Mouse (Mus musculus): Measurements from ENCODE around the gene Ep400. TPM values are rescaled to one million over a fixed set of nuclear protein-coding genes. Genes with fewer than 3 reads are reported as not detected.
A peak's percentile ranks its signal among the peaks of the same experiment; 100 is the strongest.

Gene Ep400
- polyA plus RNA-seq, 1 experiment from 2014 or later: 49.4 TPM

- ChIA-PET CTCF (interaction anchor here (1.1 to 1.7 kb wide), 2 partner anchors 13 to 31 kb away, joined by 3 to 6 read pairs; no protein-coding TSS in a partner anchor), POLR2A (interaction anchor here (1.4 kb wide), 1 partner anchor 12 kb away, joined by 4 read pairs; no protein-coding TSS in a partner anchor)
- no peaks in the 10 kb centered on the region for H3K27me3 ChIP-seq
- no peak for TF ChIP-seq CTCF (IDR thresholded peaks at IDR 0.05)
- ATAC-seq: no peak
- in situ Hi-C loops (cut with MboI; ENCODE audit: low pct_unique_long_range_greater_than_20kb): no loop called here
- DNase-seq (ENCODE audit: low read depth, low spot score): no peak
Measured at GRCm38 (mm10) chr5:110802186-110802585, 31.7 kb upstream of the Ep400 start.

- no peak for DNase-seq (ENCODE audit: low read depth, low spot score)
- H3K27me3 ChIP-seq: no peaks in the 10 kb centered on the region
- no peak for ATAC-seq
- no peak for TF ChIP-seq CTCF (IDR thresholded peaks at IDR 0.05)
- POLR2A ChIA-PET: no interaction called here
- CTCF ChIA-PET: interaction anchor here (0.7 to 1.7 kb wide), 3 partner anchors 12 to 457 kb away, joined by 3 read pairs; no protein-coding TSS in a partner anchor
- in situ Hi-C loops (cut with MboI; ENCODE audit: low pct_unique_long_range_greater_than_20kb): no loop called here
Measured at GRCm38 (mm10) chr5:110801036-110801624, 30.6 kb upstream of the Ep400 start.

- in situ Hi-C loops (cut with MboI; ENCODE audit: low pct_unique_long_range_greater_than_20kb): no loop called here
- ChIA-PET POLR2A (no interaction called here), CTCF (no interaction called here)
- DNase-seq (ENCODE audit: low read depth, low spot score) (no peak), ATAC-seq (no peak)
- no peaks in the 10 kb centered on the region for H3K27me3 ChIP-seq
- TF ChIP-seq CTCF (IDR thresholded peaks at IDR 0.05): no peak
Measured at GRCm38 (mm10) chr5:110797696-110798095, 27.2 kb upstream of the Ep400 start.

DNA sequence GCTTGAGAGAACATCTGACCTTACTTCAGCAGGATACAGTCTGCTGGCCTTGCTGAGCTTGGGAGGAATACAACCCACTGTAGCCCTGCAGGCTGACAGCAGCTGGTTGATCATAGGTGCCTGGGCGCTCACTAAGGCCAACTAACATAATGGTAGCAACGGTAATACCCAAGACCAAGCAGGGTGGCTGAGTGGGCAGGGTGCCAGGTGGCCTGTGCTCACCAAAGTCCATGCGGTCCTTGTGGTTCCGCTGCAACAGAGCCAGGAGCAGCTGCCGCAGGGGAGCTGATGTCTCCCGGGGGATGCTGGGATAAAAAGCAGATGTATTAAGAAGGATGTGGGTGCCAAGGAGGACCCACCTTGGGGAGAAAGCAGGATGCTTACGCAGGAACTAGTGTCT lies 23.8 kb upstream of the Ep400 start:
- CTCF ChIA-PET: interaction anchor here (1.6 kb wide), 1 partner anchor 476 kb away, joined by 4 read pairs; no protein-coding TSS in a partner anchor
- POLR2A ChIA-PET: no interaction called here
- in situ Hi-C loops (cut with MboI; ENCODE audit: low pct_unique_long_range_greater_than_20kb): loop anchor here (5.0 kb wide), 1 partner anchor 473 kb away; no protein-coding TSS in a partner anchor
- TF ChIP-seq CTCF (IDR thresholded peaks at IDR 0.05): no peak
- no peaks in the 10 kb centered on the region for H3K27me3 ChIP-seq
- no peak for ATAC-seq
- DNase-seq (ENCODE audit: low read depth, low spot score): no peak

DNA sequence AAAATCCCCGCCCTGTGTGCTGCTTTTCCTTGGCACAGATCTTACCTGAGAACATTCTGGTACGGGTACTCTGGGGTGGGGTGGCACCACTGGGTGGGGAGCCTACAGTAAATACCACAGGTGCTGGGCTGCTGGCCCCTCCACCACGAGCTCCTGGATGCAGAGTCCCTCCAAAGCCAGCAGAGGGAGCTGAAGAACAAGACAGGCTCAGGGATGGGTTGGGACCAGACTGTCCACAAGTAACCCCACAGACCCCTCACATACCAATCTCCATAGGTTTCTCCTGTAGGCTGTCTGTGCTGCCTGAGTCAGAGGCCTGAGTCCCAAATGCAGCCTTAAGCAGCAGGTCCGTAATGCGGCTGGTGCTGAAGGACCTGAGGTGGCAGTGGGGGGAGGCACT lies 18.2 kb upstream of the Ep400 start:
- CTCF ChIA-PET: interaction anchor here (1.1 to 2.1 kb wide), 5 partner anchors 12 to 481 kb away, joined by 3 to 6 read pairs (median 4); no protein-coding TSS in a partner anchor
- H3K27me3 ChIP-seq: no peaks in the 10 kb centered on the region
- ATAC-seq (peak; percentile 31), DNase-seq (ENCODE audit: low read depth, low spot score) (no peak)
- in situ Hi-C loops (cut with MboI; ENCODE audit: low pct_unique_long_range_greater_than_20kb): no loop called here
- POLR2A ChIA-PET: interaction anchor here (0.7 kb wide), 1 partner anchor 16 kb away, joined by 3 read pairs; no protein-coding TSS in a partner anchor
- TF ChIP-seq CTCF (IDR thresholded peaks at IDR 0.05): no peak

DNA sequence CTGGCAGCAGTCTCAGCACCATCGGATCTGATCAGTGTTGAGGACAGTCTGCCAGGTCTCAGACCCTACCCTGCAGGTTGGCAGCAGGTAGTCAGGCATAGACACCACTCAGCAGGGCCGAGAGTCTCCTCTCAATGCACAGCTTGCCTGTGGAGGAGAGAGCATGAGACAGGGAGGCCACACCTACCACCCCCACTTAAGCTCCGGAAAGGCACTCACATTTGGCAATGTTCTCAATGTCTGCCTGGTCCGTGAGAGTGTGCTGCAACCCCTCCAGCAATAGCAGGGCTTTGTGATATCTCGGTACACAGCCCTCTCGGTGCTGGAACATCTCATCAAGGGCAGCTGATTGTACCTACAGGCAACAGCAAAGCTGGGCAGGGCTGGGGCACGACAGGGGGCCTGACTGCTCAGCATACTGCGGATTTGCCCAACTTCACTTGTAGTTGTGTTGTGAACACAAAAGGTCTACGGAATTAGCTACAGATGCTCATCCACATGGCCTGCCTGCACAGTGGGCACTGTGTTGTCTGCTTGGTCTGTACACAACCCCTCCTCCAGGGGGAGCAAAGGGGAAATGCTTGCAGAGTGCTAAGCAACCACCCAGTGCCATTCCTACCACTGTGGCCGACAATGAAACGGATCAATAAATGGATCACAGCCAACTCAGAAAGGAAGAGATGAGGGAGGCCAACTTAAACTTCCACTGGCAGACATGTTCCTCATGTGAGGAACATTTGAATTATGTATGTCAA lies 15.7 kb upstream of the Ep400 start:
- in situ Hi-C loops (cut with MboI; ENCODE audit: low pct_unique_long_range_greater_than_20kb): no loop called here
- ChIA-PET CTCF (interaction anchor here (1.0 to 2.1 kb wide), 3 partner anchors 31 to 60 kb away, joined by 3 to 4 read pairs (median 3); no protein-coding TSS in a partner anchor), POLR2A (no interaction called here)
- no peak for TF ChIP-seq CTCF (IDR thresholded peaks at IDR 0.05)
- no peak for ATAC-seq
- DNase-seq (ENCODE audit: low read depth, low spot score): no peak
- H3K27me3 ChIP-seq: no peaks in the 10 kb centered on the region

DNA sequence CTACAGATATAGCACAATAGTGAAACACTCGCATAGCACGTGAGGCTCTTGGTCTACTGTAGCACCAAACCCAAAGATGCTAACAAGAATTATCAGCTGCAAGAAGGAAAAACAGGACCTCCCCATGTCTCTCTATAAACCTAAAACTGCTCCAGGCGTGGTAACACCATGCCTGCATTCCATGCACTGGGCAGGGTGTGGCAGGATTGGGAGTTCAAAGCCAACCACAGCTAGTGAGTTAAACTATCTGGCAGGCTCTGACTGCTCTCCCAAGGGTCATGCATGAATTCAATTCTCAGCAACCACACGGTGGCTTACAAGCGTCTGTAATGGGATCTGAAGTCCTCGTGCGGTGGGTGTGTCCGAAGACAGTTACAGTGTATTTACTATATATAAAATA lies 12.6 kb upstream of the Ep400 start:
- H3K27me3 ChIP-seq: no peaks in the 10 kb centered on the region
- no peak for TF ChIP-seq CTCF (IDR thresholded peaks at IDR 0.05)
- ATAC-seq (no peak), DNase-seq (ENCODE audit: low read depth, low spot score) (no peak)
- CTCF ChIA-PET: no interaction called here
- in situ Hi-C loops (cut with MboI; ENCODE audit: low pct_unique_long_range_greater_than_20kb): loop anchor here (5.0 kb wide), 1 partner anchor 59 kb away; no protein-coding TSS in a partner anchor
- POLR2A ChIA-PET: no interaction called here

DNA sequence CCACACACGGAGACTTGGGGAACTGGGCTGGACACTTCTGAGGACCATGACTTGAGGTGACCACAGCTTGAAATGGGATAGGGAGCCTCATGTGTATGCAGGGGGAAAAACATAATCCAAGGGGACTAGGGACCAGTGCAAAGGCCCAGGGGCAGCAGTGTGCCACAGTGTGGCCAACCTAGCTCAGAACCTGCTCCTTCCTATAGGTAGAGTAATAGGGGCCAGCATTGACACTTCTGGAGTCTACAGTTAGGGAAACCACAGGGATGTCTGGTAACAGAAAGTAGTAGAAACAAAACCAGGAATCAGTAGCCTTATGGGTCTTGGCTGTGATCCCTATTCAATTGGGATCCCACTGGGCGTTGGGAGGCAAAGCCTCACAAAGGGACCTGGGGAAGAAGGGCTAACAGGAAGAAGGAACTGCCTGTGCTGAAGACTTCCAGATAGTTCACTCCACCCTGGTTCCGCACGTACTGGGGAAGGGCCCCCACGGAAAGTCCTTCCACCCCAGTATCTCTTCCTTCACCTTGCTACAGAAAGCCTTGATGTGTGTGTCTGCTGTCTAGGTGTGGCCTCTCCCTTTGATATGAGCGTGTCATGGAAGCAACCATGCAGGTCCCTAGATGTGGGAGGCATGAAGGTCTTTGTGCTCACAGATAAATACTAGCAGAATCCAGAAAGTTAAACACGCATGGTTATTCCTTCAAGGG lies 11.2 kb upstream of the Ep400 start:
- in situ Hi-C loops (cut with MboI; ENCODE audit: low pct_unique_long_range_greater_than_20kb): loop anchor here (5.0 kb wide), 1 partner anchor 61 kb away; no protein-coding TSS in a partner anchor
- TF ChIP-seq CTCF (IDR thresholded peaks at IDR 0.05): no peak
- ATAC-seq (no peak), DNase-seq (ENCODE audit: low read depth, low spot score) (no peak)
- CTCF ChIA-PET: interaction anchor here (1.2 kb wide), 1 partner anchor 131 kb away, joined by 3 read pairs; no protein-coding TSS in a partner anchor
- POLR2A ChIA-PET: no interaction called here
- no peaks in the 10 kb centered on the region for H3K27me3 ChIP-seq

DNA sequence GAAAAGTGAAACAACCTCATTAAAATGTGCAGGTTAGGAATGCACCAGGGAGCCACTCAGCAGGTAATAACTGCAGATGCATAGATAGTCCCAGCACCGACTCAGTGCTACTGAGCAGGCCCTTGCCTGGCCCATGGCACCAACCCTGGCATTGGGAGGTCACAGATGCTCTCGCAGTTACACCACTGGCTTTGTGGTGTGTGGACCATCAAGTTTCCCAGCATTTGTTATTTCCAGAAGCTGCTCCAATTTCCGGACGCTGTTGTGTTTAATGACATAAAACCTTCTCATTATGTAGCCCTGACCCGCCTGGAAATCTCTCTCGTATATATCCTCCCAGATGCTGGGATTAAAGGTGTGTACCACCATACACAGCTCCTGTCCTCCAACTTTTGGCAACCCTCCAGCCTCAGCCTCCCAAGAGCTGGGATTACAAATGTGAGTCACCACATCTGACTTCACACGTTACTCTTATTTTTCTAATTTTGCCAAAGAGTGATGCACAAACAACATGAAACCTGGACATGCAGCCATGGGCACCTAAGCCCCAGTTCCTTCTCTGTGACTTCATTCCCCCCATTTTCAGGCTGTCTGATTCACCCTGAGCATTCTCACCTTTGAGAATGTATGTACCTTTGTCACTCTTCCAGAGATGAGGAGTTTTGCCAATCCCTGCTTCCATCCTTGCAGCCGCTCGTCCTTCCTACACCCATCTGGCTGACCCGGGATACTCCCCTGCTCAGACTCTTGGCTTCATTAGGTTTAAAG lies 10.4 kb upstream of the Ep400 start:
- no peaks in the 10 kb centered on the region for H3K27me3 ChIP-seq
- ChIA-PET CTCF (interaction anchor here (1.2 kb wide), 1 partner anchor 132 kb away, joined by 3 read pairs; no protein-coding TSS in a partner anchor), POLR2A (no interaction called here)
- in situ Hi-C loops (cut with MboI; ENCODE audit: low pct_unique_long_range_greater_than_20kb): loop anchor here (5.0 kb wide), 1 partner anchor 61 kb away; no protein-coding TSS in a partner anchor
- ATAC-seq (peak; percentile 57), DNase-seq (ENCODE audit: low read depth, low spot score) (no peak)
- TF ChIP-seq CTCF (IDR thresholded peaks at IDR 0.05): no peak

Measured in Patski (cell line).